In the genomic region with DNA sequence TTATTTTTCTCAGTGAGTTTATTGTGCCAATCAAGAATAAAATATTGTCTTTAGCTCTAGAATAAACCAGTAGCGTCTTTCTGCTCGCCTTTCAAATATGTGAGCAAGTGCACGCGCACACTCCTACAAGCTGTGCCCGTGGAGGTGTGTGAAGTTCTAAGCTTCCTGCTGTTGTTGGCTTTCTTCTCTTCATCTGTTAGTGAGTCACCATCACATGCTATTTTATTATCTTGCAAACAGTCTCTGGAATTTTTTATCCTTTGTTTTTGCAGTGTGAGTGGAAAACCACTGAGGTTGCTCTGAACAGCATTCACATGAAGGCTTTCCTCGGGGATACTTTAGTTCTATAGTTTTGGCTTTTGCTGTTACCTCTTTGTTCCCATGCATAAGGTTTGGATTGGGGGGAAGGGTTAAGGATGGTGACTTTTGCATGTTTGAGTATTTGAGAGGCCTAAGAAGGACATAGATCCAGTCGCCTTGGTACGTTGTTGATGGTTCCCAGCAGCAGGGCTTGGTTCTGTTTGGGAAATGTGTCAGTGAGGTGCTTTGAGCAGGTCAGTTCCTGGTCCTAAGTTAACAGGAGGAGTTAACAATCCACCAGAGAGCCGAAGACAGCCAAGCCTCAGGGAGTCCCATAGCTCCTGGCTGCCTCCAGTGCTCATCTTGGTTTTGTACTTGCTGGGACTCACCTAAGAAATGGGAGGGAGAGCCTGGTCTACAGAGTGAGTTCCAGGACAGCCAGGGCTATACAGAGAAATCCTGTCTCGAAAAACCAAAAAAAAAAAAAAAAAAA, we compare ENCODE assay signal across 9 mouse cellular contexts.
DNase-seq lines count a peak whose midpoint lies in the region; ATAC-seq and TF ChIP-seq lines count a peak whose summit lies in the region.
"Had no signal": no experiment of that assay in that cellular context is flagged by ENCODE, and none has a peak within 500 bp of the region (broad histone marks: within the 10 kb centered on the region; RNA-seq: fewer than 3 reads in every experiment).

No protein-coding gene starts in this region.

- TF ChIP-seq EP300 in liver, postnatal 0 days (IDR thresholded peaks at IDR 0.05; ENCODE audit: low read depth): no peak

- H3K9me3 ChIP-seq in forebrain, embryonic 15.5 days: no peaks in the 10 kb centered on the region
- no peaks in the 10 kb centered on the region for H3K9me3 ChIP-seq in forebrain, embryonic 12.5 days
- H3K9me3 ChIP-seq in liver, postnatal 0 days (ENCODE audit: low read length): no peaks in the 10 kb centered on the region
- H3K9me3 ChIP-seq in forebrain, postnatal 0 days (ENCODE audit: low read length): no peaks in the 10 kb centered on the region

- no peak for TF ChIP-seq CTCF in liver, postnatal 0 days (IDR thresholded peaks at IDR 0.05; ENCODE audit: low read depth)
- no peak for TF ChIP-seq CTCF in embryonic fibroblast, embryonic 13.5 days (IDR thresholded peaks at IDR 0.05; ENCODE audit: borderline replicate concordance, insufficient read depth, low read length)
- TF ChIP-seq CTCF in forebrain, postnatal 0 days (IDR thresholded peaks at IDR 0.05; ENCODE audit: low read depth): no peak

- H3K4me2 ChIP-seq in forebrain, embryonic 15.5 days (replicated peaks): no peak overlapping the region
- H3K4me2 ChIP-seq in forebrain, embryonic 12.5 days: no peak overlapping the region
- no peak overlapping the region for H3K4me2 ChIP-seq in liver, postnatal 0 days (ENCODE audit: low read depth, low read length)
- H3K4me2 ChIP-seq in forebrain, postnatal 0 days (ENCODE audit: low read depth): no peak overlapping the region

- no peak overlapping the region for H3K4me3 ChIP-seq in forebrain, embryonic 15.5 days
- no peak overlapping the region for H3K4me3 ChIP-seq in forebrain, embryonic 12.5 days (replicated peaks)
- H3K4me3 ChIP-seq in liver, postnatal 0 days (ENCODE audit: low read depth, low read length): no peak overlapping the region
- H3K4me3 ChIP-seq in embryonic fibroblast, embryonic 13.5 days (ENCODE audit: insufficient read depth, low read length): no peak overlapping the region
- no peak overlapping the region for H3K4me3 ChIP-seq in forebrain, postnatal 0 days (ENCODE audit: low read depth, low read length)

- peak overlapping the region; percentile 23; the same call in 1 of the 2 replicates for H3K27ac ChIP-seq in forebrain, embryonic 15.5 days (replicated peaks)
- no peak overlapping the region for H3K27ac ChIP-seq in forebrain, embryonic 12.5 days
- peak overlapping the region; percentile 44; the same call in 1 of the 2 replicates for H3K27ac ChIP-seq in liver, postnatal 0 days (ENCODE audit: low read depth)
- H3K27ac ChIP-seq in embryonic fibroblast, embryonic 13.5 days (ENCODE audit: insufficient read depth, low read length): peak overlapping the region; percentile 99
- H3K27ac ChIP-seq in forebrain, postnatal 0 days (ENCODE audit: low read depth, low read length): no peak overlapping the region

- DNase-seq in liver, postnatal 0 days: no peak
- no peak for DNase-seq in liver
- peak; percentile 52 for DNase-seq in naive thymus-derived CD4-positive, alpha-beta T cell, adult 2 months (ENCODE audit: low read depth)
- DNase-seq in forebrain, postnatal 0 days: no peak
- DNase-seq: lung, adult 18-20 months had no signal

- H3K36me3 ChIP-seq in forebrain, embryonic 15.5 days: no peaks in the 10 kb centered on the region
- peaks cover 3% of the 10 kb centered on the region; the same call in 1 of the 2 replicates for H3K36me3 ChIP-seq in forebrain, embryonic 12.5 days (replicated peaks)
- H3K36me3 ChIP-seq in liver, postnatal 0 days (replicated peaks; ENCODE audit: insufficient read depth, low read length): 0 out of 2 replicates have a peak, but pooled peaks cover 10% of the 10 kb centered on the region
- H3K36me3 ChIP-seq in forebrain, postnatal 0 days (ENCODE audit: insufficient read depth): no peaks in the 10 kb centered on the region

- ATAC-seq in forebrain, embryonic 15.5 days (replicated peaks): no peak
- no peak for ATAC-seq in forebrain, embryonic 12.5 days (ENCODE audit: low FRiP score)
- no peak for ATAC-seq in liver, postnatal 0 days
- no peak for ATAC-seq in activated CD4-positive, CD25-positive, alpha-beta regulatory T cell, adult 4 months
- ATAC-seq in forebrain, postnatal 0 days: no peak

- TF ChIP-seq POLR2A in embryonic fibroblast, embryonic 13.5 days (IDR thresholded peaks at IDR 0.05; ENCODE audit: low read depth, low read length): no peak

- peaks cover 43% of the 10 kb centered on the region for H3K4me1 ChIP-seq in forebrain, embryonic 15.5 days
- peaks cover 48% of the 10 kb centered on the region for H3K4me1 ChIP-seq in forebrain, embryonic 12.5 days
- H3K4me1 ChIP-seq in liver, postnatal 0 days (ENCODE audit: insufficient read depth): peaks cover 45% of the 10 kb centered on the region
- H3K4me1 ChIP-seq in embryonic fibroblast, embryonic 13.5 days (ENCODE audit: control insufficient read depth, insufficient read depth, low read length): peaks cover 28% of the 10 kb centered on the region
- H3K4me1 ChIP-seq in forebrain, postnatal 0 days (ENCODE audit: insufficient read depth): peaks cover 15% of the 10 kb centered on the region

- WGBS in forebrain, embryonic 15.5 days: 72% methylated on average over 10 of the region's 10 CpGs
- WGBS in forebrain, embryonic 12.5 days: 78% methylated on average over 10 of the region's 10 CpGs
- 77% methylated on average over 10 of the region's 10 CpGs for WGBS in liver, postnatal 0 days (ENCODE audit: insufficient replicate concordance)
- 65% methylated on average over 10 of the region's 10 CpGs for WGBS in forebrain, postnatal 0 days

- no peaks in the 10 kb centered on the region for H3K27me3 ChIP-seq in forebrain, embryonic 15.5 days
- H3K27me3 ChIP-seq in forebrain, embryonic 12.5 days: no peaks in the 10 kb centered on the region
- no peaks in the 10 kb centered on the region for H3K27me3 ChIP-seq in liver, postnatal 0 days (ENCODE audit: insufficient read depth, low read length)
- no peaks in the 10 kb centered on the region for H3K27me3 ChIP-seq in forebrain, postnatal 0 days (ENCODE audit: insufficient read depth, low read length)

- no peak overlapping the region for H3K9ac ChIP-seq in forebrain, embryonic 15.5 days (replicated peaks)
- H3K9ac ChIP-seq in forebrain, embryonic 12.5 days: no peak overlapping the region
- no peak overlapping the region for H3K9ac ChIP-seq in liver, postnatal 0 days (replicated peaks)
- H3K9ac ChIP-seq in forebrain, postnatal 0 days: no peak overlapping the region

Comparison
In these comparisons a context has a peak if more than half of its experiments do, and no peak if none do; other contexts are left out.
1. H3K27ac ChIP-seq: peak in forebrain, embryonic 15.5 days (single experiment), liver, postnatal 0 days (single experiment) and embryonic fibroblast, embryonic 13.5 days (single experiment); none in forebrain, embryonic 12.5 days (single experiment) and forebrain, postnatal 0 days (single experiment).